Mouse (Mus musculus) G1E (cell line): ENCODE measurements around the gene Cd38.

Experiments used
- CTCF ChIP-seq: IDR thresholded peaks from 2 replicates; pipeline ENCODE4 v1.5.1; 2012; ENCODE audit warnings: low read depth, low read length, inconsistent platforms, mixed read lengths
- GATA1 ChIP-seq: IDR thresholded peaks from 2 replicates; pipeline ENCODE4 v1.6.1; 2012; ENCODE audit warnings: borderline replicate concordance, low read length, inconsistent platforms, mixed read lengths
- GATA2 ChIP-seq: IDR thresholded peaks from 2 replicates; pipeline ENCODE4 v1.6.1; 2012; ENCODE audit warnings: low read depth, low read length, inconsistent platforms, borderline replicate concordance
- POLR2AphosphoS5 ChIP-seq: IDR thresholded peaks from 2 replicates; pipeline ENCODE4 v1.6.1; 2012; ENCODE audit warnings: low read depth, low read length, inconsistent platforms; ENCODE audit not compliant: insufficient replicate concordance
- TAL1 ChIP-seq: conservative IDR thresholded peaks from 2 replicates; pipeline ENCODE4 v1.6.1; 2012; ENCODE audit warnings: low read depth, low read length, inconsistent platforms, mixed read lengths

GRCm38 (mm10) chr5:43845646-43846045, 22.7 kb upstream of the Cd38 start:
- no peak for TF ChIP-seq CTCF
- TF ChIP-seq GATA1: no peak
- no peak for TF ChIP-seq TAL1
- no peak for TF ChIP-seq POLR2AphosphoS5
- TF ChIP-seq GATA2: no peak
